Mouse (Mus musculus): ENCODE data around the gene Zfp607b. TPM values are rescaled to one million over a fixed set of nuclear protein-coding genes. Genes with fewer than 3 reads are reported as not detected.

Zfp607b gene
- polyA plus RNA-seq, 1 experiment from 2014 or later: 2.1 TPM

DNA sequence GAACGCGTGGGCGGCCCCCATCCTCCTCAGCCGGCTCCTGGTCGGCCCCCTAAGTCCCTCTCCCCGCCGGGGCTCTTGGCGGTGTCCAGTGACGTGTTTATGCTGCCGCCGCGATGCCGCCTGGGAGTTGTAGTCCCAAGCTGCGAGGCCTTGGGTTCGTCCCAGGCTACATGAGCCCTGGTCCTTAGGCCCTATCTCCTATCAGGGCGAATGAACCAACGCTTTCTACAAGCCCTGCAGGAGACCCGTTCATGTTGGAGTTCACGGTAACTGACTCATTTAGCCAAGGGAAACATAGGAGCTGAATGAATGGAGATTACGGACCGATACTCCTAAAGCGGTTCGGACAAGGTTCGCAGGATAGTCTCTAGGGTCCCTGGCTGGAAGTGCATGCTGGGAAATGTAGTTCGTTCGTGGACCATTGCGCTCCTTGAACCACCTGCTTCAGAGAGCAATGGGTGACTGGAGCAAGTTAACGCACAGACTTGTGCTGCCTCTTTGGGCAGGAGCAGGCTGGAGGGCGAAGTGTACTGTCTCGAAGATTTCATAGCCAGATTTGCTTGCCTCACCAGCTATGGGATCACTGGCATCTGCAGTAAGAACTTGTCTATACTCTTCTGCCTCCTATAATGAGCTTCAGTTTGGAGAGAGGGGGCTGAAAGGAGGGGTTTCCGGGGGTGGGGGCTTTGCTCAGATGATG, 14.5 kb upstream of the Zfp607b start, which contains the start of gene Map3k10:
Gene Map3k10 (minus strand): TSS at position 77 of the 700 bp plus-strand sequence.
- peak; percentile 99 for ATAC-seq
- H3K4me2 ChIP-seq (ENCODE audit: low read depth, low read length): peak within 1 kb of the TSS; percentile 99
- H3K27ac ChIP-seq (ENCODE audit: low read length): peak within 1 kb of the TSS; percentile 95
- H3K9ac ChIP-seq (ENCODE audit: low read depth, low read length): peak within 1 kb of the TSS; percentile 84
- no peaks in the 10 kb centered on the region for H3K9me3 ChIP-seq (ENCODE audit: control insufficient read depth, low read length)
- peak within 1 kb of the TSS; percentile 86 for H3K4me3 ChIP-seq (ENCODE audit: low read length)
- H3K27me3 ChIP-seq (replicated peaks; ENCODE audit: control insufficient read depth, insufficient read depth, low read length): no peaks in the 10 kb centered on the region
- under 1% methylated on average over 31 of the region's 31 CpGs for WGBS
- no peaks in the 10 kb centered on the region for H3K36me3 ChIP-seq (ENCODE audit: control insufficient read depth, insufficient read depth, low read length)
- H3K4me1 ChIP-seq (ENCODE audit: control insufficient read depth, insufficient read depth, low read length): peaks cover 17% of the 10 kb centered on the region

DNA sequence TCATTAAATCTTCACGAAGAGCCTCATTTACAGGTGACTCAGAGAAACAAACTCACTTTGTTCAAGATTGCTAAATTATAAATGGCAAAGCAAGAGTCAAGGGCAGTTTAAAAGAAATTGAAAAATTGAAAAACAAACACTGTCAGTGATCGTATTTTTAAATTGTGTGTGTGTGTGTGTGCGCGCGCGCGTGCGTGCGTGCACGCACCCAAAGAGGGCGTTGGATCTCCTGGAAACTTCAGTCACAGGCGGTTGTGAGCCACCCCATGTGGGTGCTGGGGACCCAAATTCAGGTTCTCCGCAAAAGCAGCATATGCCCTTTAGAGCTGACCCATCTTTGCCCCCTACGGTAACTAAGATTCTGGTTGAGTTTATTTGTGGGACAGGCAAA, 13.9 kb upstream of the Zfp607b start:
- 29% methylated on average over 14 of the region's 14 CpGs for WGBS
- Histone ChIP-seq H3K4me2 (ENCODE audit: low read depth, low read length) (peak overlapping the region; percentile 99), H3K9ac (ENCODE audit: low read depth, low read length) (peak overlapping the region; percentile 84; the same call in 1 of the 2 replicates), H3K4me1 (ENCODE audit: control insufficient read depth, insufficient read depth, low read length) (peaks cover 17% of the 10 kb centered on the region), H3K36me3 (ENCODE audit: control insufficient read depth, insufficient read depth, low read length) (no peaks in the 10 kb centered on the region), H3K4me3 (ENCODE audit: low read length) (peak overlapping the region; percentile 86), H3K9me3 (ENCODE audit: control insufficient read depth, low read length) (no peaks in the 10 kb centered on the region), H3K27me3 (replicated peaks; ENCODE audit: control insufficient read depth, insufficient read depth, low read length) (no peaks in the 10 kb centered on the region), H3K27ac (ENCODE audit: low read length) (no peak overlapping the region)
- ATAC-seq: no peak

DNA sequence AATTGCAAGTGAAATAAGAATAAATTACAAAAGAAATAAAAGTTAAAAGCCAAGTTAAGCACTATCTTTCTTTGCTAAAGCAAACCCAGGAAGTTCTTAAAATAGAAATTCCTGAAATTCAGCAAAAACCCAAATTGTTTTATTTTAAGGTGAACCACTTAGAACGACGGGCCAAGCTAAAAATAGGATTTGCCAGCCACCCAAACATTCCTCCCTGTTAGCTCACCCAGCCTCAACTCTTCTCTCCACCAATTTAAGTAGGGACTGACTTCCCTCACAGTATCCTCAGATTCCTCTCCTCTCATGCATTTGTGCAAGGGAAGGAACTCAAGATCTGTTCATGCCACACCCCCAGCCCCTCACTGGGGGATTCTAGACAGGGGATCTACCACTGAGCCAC, 5.9 kb upstream of the Zfp607b start:
- 54% methylated on average over 2 of the region's 2 CpGs for WGBS
- Histone ChIP-seq H3K4me2 (ENCODE audit: low read depth, low read length) (no peak overlapping the region), H3K4me3 (ENCODE audit: low read length) (no peak overlapping the region), H3K9ac (ENCODE audit: low read depth, low read length) (no peak overlapping the region), H3K4me1 (ENCODE audit: control insufficient read depth, insufficient read depth, low read length) (no peaks in the 10 kb centered on the region), H3K27ac (ENCODE audit: low read length) (no peak overlapping the region), H3K9me3 (ENCODE audit: control insufficient read depth, low read length) (no peaks in the 10 kb centered on the region), H3K36me3 (ENCODE audit: control insufficient read depth, insufficient read depth, low read length) (no peaks in the 10 kb centered on the region), H3K27me3 (replicated peaks; ENCODE audit: control insufficient read depth, insufficient read depth, low read length) (no peaks in the 10 kb centered on the region)
- ATAC-seq: no peak

DNA sequence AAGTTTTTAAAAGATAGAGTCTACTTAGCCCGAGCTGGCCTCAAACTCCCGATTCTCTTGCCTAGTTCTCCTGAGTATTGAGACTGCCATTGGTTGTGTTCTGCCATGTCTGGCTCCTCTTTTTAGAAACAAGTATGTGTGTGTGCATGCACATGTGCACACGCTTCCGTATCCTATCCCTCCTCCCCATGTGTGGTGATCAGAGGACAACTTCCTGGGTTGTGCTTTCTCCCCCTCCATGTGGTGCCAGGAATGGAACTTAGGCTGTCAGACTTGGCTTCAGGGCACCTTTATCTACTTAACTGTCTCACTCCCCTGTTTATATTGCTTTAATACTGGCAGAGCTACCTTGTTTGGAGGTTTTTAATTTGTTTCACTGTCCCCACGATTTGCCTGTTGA, 3.9 kb upstream of the Zfp607b start:
- Histone ChIP-seq H3K36me3 (ENCODE audit: control insufficient read depth, insufficient read depth, low read length) (no peaks in the 10 kb centered on the region), H3K4me3 (ENCODE audit: low read length) (no peak overlapping the region), H3K4me2 (ENCODE audit: low read depth, low read length) (0 out of 2 replicates have a peak overlapping the region, but pooled peaks have one; percentile 12), H3K27me3 (replicated peaks; ENCODE audit: control insufficient read depth, insufficient read depth, low read length) (no peaks in the 10 kb centered on the region), H3K4me1 (ENCODE audit: control insufficient read depth, insufficient read depth, low read length) (0 out of 2 replicates have a peak, but pooled peaks cover 4% of the 10 kb centered on the region), H3K9me3 (ENCODE audit: control insufficient read depth, low read length) (no peaks in the 10 kb centered on the region), H3K9ac (ENCODE audit: low read depth, low read length) (no peak overlapping the region), H3K27ac (ENCODE audit: low read length) (no peak overlapping the region)
- WGBS: 41% methylated on average over 5 of the region's 5 CpGs
- ATAC-seq: no peak

DNA sequence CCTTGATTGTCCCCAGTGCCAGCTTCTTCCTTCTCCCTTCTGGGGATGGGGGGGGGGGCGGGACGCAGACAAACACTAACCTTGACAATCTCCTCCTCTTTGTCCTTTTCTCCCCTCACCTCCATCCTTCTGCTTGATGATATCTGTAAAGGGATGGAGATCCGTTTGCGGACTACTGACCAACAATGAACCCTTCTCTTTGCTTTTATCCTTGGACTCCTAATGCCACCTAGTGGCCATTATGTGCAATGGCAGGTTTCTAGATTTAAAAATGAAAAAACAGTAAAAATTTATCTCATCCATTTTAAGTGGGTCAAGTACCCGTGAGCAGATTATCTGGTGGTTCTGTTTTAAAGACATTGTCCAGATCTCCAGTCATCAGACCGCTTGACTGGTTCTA, 3.5 kb upstream of the Zfp607b start:
- Histone ChIP-seq H3K9me3 (ENCODE audit: control insufficient read depth, low read length) (no peaks in the 10 kb centered on the region), H3K9ac (ENCODE audit: low read depth, low read length) (no peak overlapping the region), H3K4me1 (ENCODE audit: control insufficient read depth, insufficient read depth, low read length) (0 out of 2 replicates have a peak, but pooled peaks cover 4% of the 10 kb centered on the region), H3K27ac (ENCODE audit: low read length) (no peak overlapping the region), H3K4me3 (ENCODE audit: low read length) (no peak overlapping the region), H3K27me3 (replicated peaks; ENCODE audit: control insufficient read depth, insufficient read depth, low read length) (no peaks in the 10 kb centered on the region), H3K4me2 (ENCODE audit: low read depth, low read length) (0 out of 2 replicates have a peak overlapping the region, but pooled peaks have one; percentile 12), H3K36me3 (ENCODE audit: control insufficient read depth, insufficient read depth, low read length) (no peaks in the 10 kb centered on the region)
- WGBS: under 1% methylated on average over 6 of the region's 6 CpGs
- no peak for ATAC-seq

DNA sequence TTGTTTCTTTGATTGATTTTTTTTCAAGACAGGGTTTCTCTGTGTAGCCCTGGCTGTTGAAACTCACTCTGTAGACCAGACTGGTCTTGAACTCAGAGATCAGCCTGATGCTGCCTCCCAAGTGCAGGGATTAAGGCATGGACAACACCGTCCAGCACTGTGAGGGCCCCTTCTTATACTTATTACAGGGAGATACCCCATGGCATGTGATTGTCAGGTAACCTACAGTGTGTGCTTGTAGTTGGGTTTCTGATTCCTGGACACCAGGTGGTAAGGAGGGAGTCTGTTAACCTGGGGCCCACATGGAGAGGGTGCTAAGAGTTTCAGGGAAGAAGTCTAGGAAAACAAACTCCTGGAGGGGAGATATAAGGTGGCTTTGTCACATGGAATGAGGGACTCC, 2.1 kb upstream of the Zfp607b start:
- Histone ChIP-seq H3K4me3 (ENCODE audit: low read length) (no peak overlapping the region), H3K27ac (ENCODE audit: low read length) (no peak overlapping the region), H3K4me2 (ENCODE audit: low read depth, low read length) (no peak overlapping the region), H3K9me3 (ENCODE audit: control insufficient read depth, low read length) (no peaks in the 10 kb centered on the region), H3K9ac (ENCODE audit: low read depth, low read length) (no peak overlapping the region), H3K4me1 (ENCODE audit: control insufficient read depth, insufficient read depth, low read length) (0 out of 2 replicates have a peak, but pooled peaks cover 4% of the 10 kb centered on the region), H3K27me3 (replicated peaks; ENCODE audit: control insufficient read depth, insufficient read depth, low read length) (no peaks in the 10 kb centered on the region), H3K36me3 (ENCODE audit: control insufficient read depth, insufficient read depth, low read length) (no peaks in the 10 kb centered on the region)
- 85% methylated on average over 1 of the region's 1 CpGs for WGBS
- ATAC-seq: no peak

DNA sequence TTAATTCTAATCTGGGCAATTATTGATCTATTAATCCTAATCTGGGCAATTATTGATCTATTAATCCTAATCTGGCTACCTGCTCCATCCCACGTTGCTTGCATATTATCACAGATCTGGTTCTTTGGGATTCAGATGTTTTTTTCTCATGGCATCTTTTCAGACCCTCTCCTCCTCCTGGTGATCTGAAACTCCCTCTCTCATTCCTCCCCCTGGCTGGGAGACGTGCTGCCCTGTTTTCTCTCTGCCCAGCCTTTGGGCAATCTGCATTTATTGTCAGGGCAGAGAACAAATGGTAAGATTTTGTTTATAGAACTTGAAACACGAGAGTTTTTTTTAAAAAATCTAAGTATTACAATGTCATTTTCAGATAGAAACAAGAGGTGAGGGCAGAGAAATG, 1.3 kb upstream of the Zfp607b start:
- Histone ChIP-seq H3K4me3 (ENCODE audit: low read length) (no peak overlapping the region), H3K36me3 (ENCODE audit: control insufficient read depth, insufficient read depth, low read length) (no peaks in the 10 kb centered on the region), H3K9me3 (ENCODE audit: control insufficient read depth, low read length) (no peaks in the 10 kb centered on the region), H3K27ac (ENCODE audit: low read length) (no peak overlapping the region), H3K9ac (ENCODE audit: low read depth, low read length) (peak overlapping the region; percentile 67; the same call in 1 of the 2 replicates), H3K4me1 (ENCODE audit: control insufficient read depth, insufficient read depth, low read length) (0 out of 2 replicates have a peak, but pooled peaks cover 4% of the 10 kb centered on the region), H3K27me3 (replicated peaks; ENCODE audit: control insufficient read depth, insufficient read depth, low read length) (no peaks in the 10 kb centered on the region), H3K4me2 (ENCODE audit: low read depth, low read length) (no peak overlapping the region; the same call in 1 of the 2 replicates)
- 60% methylated on average over 3 of the region's 3 CpGs for WGBS
- ATAC-seq: no peak

DNA sequence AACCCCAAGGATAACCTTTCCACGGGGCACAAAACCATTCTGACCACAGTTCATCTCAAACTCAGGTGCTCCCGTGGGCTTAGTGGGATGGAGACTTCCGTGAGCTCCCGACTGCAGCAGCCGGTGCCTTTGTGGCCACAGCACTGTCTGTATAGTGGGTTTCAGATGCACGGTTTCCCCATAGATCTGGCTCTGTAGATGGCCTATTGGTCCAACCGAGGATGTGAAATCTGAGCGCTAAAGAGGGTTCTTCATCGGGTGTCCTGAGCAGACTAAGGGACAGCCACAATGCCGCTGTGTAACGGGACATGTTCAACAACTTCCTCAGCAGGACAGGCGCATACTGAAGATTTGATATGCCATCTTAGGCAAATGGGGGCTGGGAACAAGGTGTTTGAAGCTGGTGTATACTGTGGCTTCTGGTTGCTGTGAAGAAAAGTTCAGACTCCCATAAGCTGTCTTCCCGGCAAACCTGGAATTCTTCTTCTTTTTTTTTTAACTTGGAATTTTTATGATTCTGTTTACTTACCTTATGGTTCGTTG, 823 bp upstream of the Zfp607b start:
- no peaks in the 10 kb centered on the region for H3K9me3 ChIP-seq (ENCODE audit: control insufficient read depth, low read length)
- peak overlapping the region; percentile 47 for H3K4me3 ChIP-seq (ENCODE audit: low read length)
- H3K27ac ChIP-seq (ENCODE audit: low read length): peak overlapping the region; percentile 64; the same call in 1 of the 2 replicates
- no peak for ATAC-seq
- peak overlapping the region; percentile 64 for H3K4me2 ChIP-seq (ENCODE audit: low read depth, low read length)
- peak overlapping the region; percentile 67 for H3K9ac ChIP-seq (ENCODE audit: low read depth, low read length)
- H3K4me1 ChIP-seq (ENCODE audit: control insufficient read depth, insufficient read depth, low read length): 0 out of 2 replicates have a peak, but pooled peaks cover 4% of the 10 kb centered on the region
- H3K27me3 ChIP-seq (replicated peaks; ENCODE audit: control insufficient read depth, insufficient read depth, low read length): no peaks in the 10 kb centered on the region
- no peaks in the 10 kb centered on the region for H3K36me3 ChIP-seq (ENCODE audit: control insufficient read depth, insufficient read depth, low read length)
- 31% methylated on average over 14 of the region's 14 CpGs for WGBS

DNA sequence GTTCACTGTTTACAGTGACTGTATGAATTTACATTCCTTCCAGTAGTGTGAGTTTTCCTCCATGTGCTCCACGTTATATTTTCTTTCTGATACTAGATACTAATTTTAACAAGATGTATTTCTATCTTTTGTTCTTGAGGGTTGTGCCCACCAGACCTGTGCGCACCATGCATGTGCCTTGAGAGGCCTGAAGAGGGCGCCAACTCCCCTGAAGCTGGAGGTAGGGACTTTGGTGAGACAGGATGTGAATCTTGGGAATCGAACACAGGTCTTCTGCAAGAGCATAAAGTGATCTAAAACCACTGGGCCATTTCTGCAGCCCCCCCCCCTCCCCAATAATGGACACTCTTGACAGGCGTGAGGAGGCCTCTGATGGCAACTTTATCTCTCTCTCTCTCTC, 1.9 kb downstream of the Zfp607b start:
- no peak overlapping the region for H3K9ac ChIP-seq (ENCODE audit: low read depth, low read length)
- no peaks in the 10 kb centered on the region for H3K9me3 ChIP-seq (ENCODE audit: control insufficient read depth, low read length)
- ATAC-seq: no peak
- no peak overlapping the region for H3K4me2 ChIP-seq (ENCODE audit: low read depth, low read length)
- WGBS: 36% methylated on average over 5 of the region's 5 CpGs
- no peaks in the 10 kb centered on the region for H3K27me3 ChIP-seq (replicated peaks; ENCODE audit: control insufficient read depth, insufficient read depth, low read length)
- 0 out of 2 replicates have a peak, but pooled peaks cover 4% of the 10 kb centered on the region for H3K4me1 ChIP-seq (ENCODE audit: control insufficient read depth, insufficient read depth, low read length)
- H3K4me3 ChIP-seq (ENCODE audit: low read length): no peak overlapping the region
- no peaks in the 10 kb centered on the region for H3K36me3 ChIP-seq (ENCODE audit: control insufficient read depth, insufficient read depth, low read length)
- H3K27ac ChIP-seq (ENCODE audit: low read length): no peak overlapping the region

Data from intestine, embryonic 16.5 days (tissue).